Mouse (Mus musculus): ENCODE results near the gene Odf3l2.

GRCm38 (mm10) chr10:79664131-79664665, 18.7 kb upstream of the Odf3l2 start, which contains the start of gene Madcam1:
- TF ChIP-seq GATA1 (IDR thresholded peaks at IDR 0.05; ENCODE audit: borderline replicate concordance, low read length) (no peak), FLI1 (IDR thresholded peaks at IDR 0.05; ENCODE audit: low read length) (no peak)

Measured in megakaryocyte, embryonic 14.5 days (primary cell).